Mouse (Mus musculus): Measurements from ENCODE around the gene Olfr766-ps1. TPM values are rescaled to one million over a fixed set of nuclear protein-coding genes. Genes with fewer than 3 reads are reported as not detected.

Gene Olfr766-ps1
- polyA plus RNA-seq, 1 experiment from 2014 or later: not detected

- Histone ChIP-seq H3K4me2 (ENCODE audit: low read depth) (no peak overlapping the region), H3K27ac (ENCODE audit: low read depth, low read length) (no peak overlapping the region), H3K36me3 (ENCODE audit: control insufficient read depth, insufficient read depth, low read length) (no peaks in the 10 kb centered on the region), H3K4me3 (ENCODE audit: low read depth, low read length) (no peak overlapping the region), H3K9me3 (ENCODE audit: control insufficient read depth, low read length) (no peaks in the 10 kb centered on the region), H3K27me3 (ENCODE audit: control insufficient read depth, insufficient read depth, low read length) (no peaks in the 10 kb centered on the region), H3K4me1 (ENCODE audit: control insufficient read depth, insufficient read depth, low read length) (no peaks in the 10 kb centered on the region), H3K9ac (ENCODE audit: low read length) (no peak overlapping the region)
- peak; percentile 67 for ATAC-seq (ENCODE audit: insufficient read depth, low FRiP score, low TSS enrichment)
- WGBS: 67% methylated on average over 3 of the region's 3 CpGs
- DNase-seq (ENCODE audit: low spot score): peak; percentile 40
These were observed 42.6 kb downstream of the Olfr766-ps1 start for GRCm38 (mm10) chr10:129026018-129026662.

- Histone ChIP-seq H3K4me3 (ENCODE audit: low read depth, low read length) (no peak overlapping the region), H3K27me3 (ENCODE audit: control insufficient read depth, insufficient read depth, low read length) (no peaks in the 10 kb centered on the region), H3K36me3 (ENCODE audit: control insufficient read depth, insufficient read depth, low read length) (no peaks in the 10 kb centered on the region), H3K4me1 (ENCODE audit: control insufficient read depth, insufficient read depth, low read length) (no peaks in the 10 kb centered on the region), H3K9me3 (ENCODE audit: control insufficient read depth, low read length) (no peaks in the 10 kb centered on the region), H3K9ac (ENCODE audit: low read length) (no peak overlapping the region), H3K27ac (ENCODE audit: low read depth, low read length) (no peak overlapping the region), H3K4me2 (ENCODE audit: low read depth) (no peak overlapping the region)
- DNase-seq (ENCODE audit: low spot score) (no peak), ATAC-seq (ENCODE audit: insufficient read depth, low FRiP score, low TSS enrichment) (no peak)
These were observed 45.5 kb downstream of the Olfr766-ps1 start for GRCm38 (mm10) chr10:129023319-129023718.

GRCm38 (mm10) chr10:129014477-129014876 lies 54.3 kb downstream of the Olfr766-ps1 start:
- H3K9me3 ChIP-seq (ENCODE audit: control insufficient read depth, low read length): no peaks in the 10 kb centered on the region
- H3K36me3 ChIP-seq (ENCODE audit: control insufficient read depth, insufficient read depth, low read length): no peaks in the 10 kb centered on the region
- H3K4me3 ChIP-seq (ENCODE audit: low read depth, low read length): no peak overlapping the region
- H3K27me3 ChIP-seq (ENCODE audit: control insufficient read depth, insufficient read depth, low read length): no peaks in the 10 kb centered on the region
- DNase-seq (ENCODE audit: low spot score) (no peak), ATAC-seq (ENCODE audit: insufficient read depth, low FRiP score, low TSS enrichment) (no peak)
- no peak overlapping the region for H3K9ac ChIP-seq (ENCODE audit: low read length)
- H3K4me1 ChIP-seq (ENCODE audit: control insufficient read depth, insufficient read depth, low read length): no peaks in the 10 kb centered on the region
- no peak overlapping the region for H3K27ac ChIP-seq (ENCODE audit: low read depth, low read length)
- H3K4me2 ChIP-seq (ENCODE audit: low read depth): no peak overlapping the region

Other genes starting within 250 kb of the Olfr766-ps1 start
- gene Ormdl2, start 247.3 kb downstream of the Olfr766-ps1 start, polyA plus RNA-seq (2014; fragmentation: Nextera tagmentation; extraction: Ambion mirVana): 59.2 and 64.6 TPM in 2 replicates
- gene Gdf11, start 177.3 kb downstream of the Olfr766-ps1 start, polyA plus RNA-seq (2014; fragmentation: Nextera tagmentation; extraction: Ambion mirVana): 16.4 and 17.7 TPM in 2 replicates
- gene Cd63, start 168.0 kb downstream of the Olfr766-ps1 start, polyA plus RNA-seq (2014; fragmentation: Nextera tagmentation; extraction: Ambion mirVana): 192 and 208 TPM in 2 replicates
- 10.7 and 11.2 TPM in 2 replicates for gene Rdh5, start 146.1 kb downstream of the Olfr766-ps1 start, polyA plus RNA-seq (2014; fragmentation: Nextera tagmentation; extraction: Ambion mirVana)
- 215 and 227 TPM in 2 replicates for gene Bloc1s1, start 144.9 kb downstream of the Olfr766-ps1 start, polyA plus RNA-seq (2014; fragmentation: Nextera tagmentation; extraction: Ambion mirVana)
- gene Itga7, start 135.2 kb downstream of the Olfr766-ps1 start, polyA plus RNA-seq (2014; fragmentation: Nextera tagmentation; extraction: Ambion mirVana): 4.2 and 4.5 TPM in 2 replicates
- gene Mettl7b, start 108.0 kb downstream of the Olfr766-ps1 start, polyA plus RNA-seq (2014; fragmentation: Nextera tagmentation; extraction: Ambion mirVana): not detected in 2 replicates
- not detected in 2 replicates for gene Olfr9, start 79.5 kb downstream of the Olfr766-ps1 start, polyA plus RNA-seq (2014; fragmentation: Nextera tagmentation; extraction: Ambion mirVana)
- not detected in 2 replicates for gene Olfr763, start 58.2 kb downstream of the Olfr766-ps1 start, polyA plus RNA-seq (2014; fragmentation: Nextera tagmentation; extraction: Ambion mirVana)
- not detected in 2 replicates for gene Olfr764-ps1, start 29.1 kb downstream of the Olfr766-ps1 start, polyA plus RNA-seq (2014; fragmentation: Nextera tagmentation; extraction: Ambion mirVana)
- gene Olfr765, start 19.0 kb downstream of the Olfr766-ps1 start, polyA plus RNA-seq (2014; fragmentation: Nextera tagmentation; extraction: Ambion mirVana): not detected in 2 replicates
- not detected in 2 replicates for gene Olfr767, start 13.9 kb upstream of the Olfr766-ps1 start, polyA plus RNA-seq (2014; fragmentation: Nextera tagmentation; extraction: Ambion mirVana)
- not detected in 2 replicates for gene Olfr768, start 30.4 kb upstream of the Olfr766-ps1 start, polyA plus RNA-seq (2014; fragmentation: Nextera tagmentation; extraction: Ambion mirVana)
- not detected in 2 replicates for gene Olfr769, start 48.9 kb upstream of the Olfr766-ps1 start, polyA plus RNA-seq (2014; fragmentation: Nextera tagmentation; extraction: Ambion mirVana)
- not detected in 2 replicates for gene Olfr770, start 70.0 kb upstream of the Olfr766-ps1 start, polyA plus RNA-seq (2014; fragmentation: Nextera tagmentation; extraction: Ambion mirVana)
- not detected in 2 replicates for gene Olfr771, start 95.8 kb upstream of the Olfr766-ps1 start, polyA plus RNA-seq (2014; fragmentation: Nextera tagmentation; extraction: Ambion mirVana)
- gene Olfr772, start 108.9 kb upstream of the Olfr766-ps1 start, polyA plus RNA-seq (2014; fragmentation: Nextera tagmentation; extraction: Ambion mirVana): not detected in 2 replicates
- not detected in 2 replicates for gene Olfr773, start 118.4 kb upstream of the Olfr766-ps1 start, polyA plus RNA-seq (2014; fragmentation: Nextera tagmentation; extraction: Ambion mirVana)
- gene Olfr774, start 167.2 kb upstream of the Olfr766-ps1 start, polyA plus RNA-seq (2014; fragmentation: Nextera tagmentation; extraction: Ambion mirVana): not detected in 2 replicates
- gene Olfr775, start 179.4 kb upstream of the Olfr766-ps1 start, polyA plus RNA-seq (2014; fragmentation: Nextera tagmentation; extraction: Ambion mirVana): not detected in 2 replicates
- not detected in 2 replicates for gene Olfr776, start 190.2 kb upstream of the Olfr766-ps1 start, polyA plus RNA-seq (2014; fragmentation: Nextera tagmentation; extraction: Ambion mirVana)
- not detected in 2 replicates for gene Olfr777, start 202.5 kb upstream of the Olfr766-ps1 start, polyA plus RNA-seq (2014; fragmentation: Nextera tagmentation; extraction: Ambion mirVana)
- not detected in 2 replicates for gene Olfr780, start 249.1 kb upstream of the Olfr766-ps1 start, polyA plus RNA-seq (2014; fragmentation: Nextera tagmentation; extraction: Ambion mirVana)